Mouse (Mus musculus) spleen, adult 2 months (tissue): Measurements from ENCODE around the gene Rptn.

Experiments
- CTCF ChIP-seq: fragments of 200-500 bp; IDR thresholded peaks from 2 replicates; pipeline ENCODE4 v1.5.1; 2011; ENCODE audit warnings: mild to moderate bottlenecking, inconsistent platforms; ENCODE audit not compliant: insufficient read depth, insufficient read length, insufficient replicate concordance; ENCODE audit errors: extremely low read depth
- POLR2A ChIP-seq: fragments of 200-500 bp; IDR thresholded peaks from 2 replicates; pipeline ENCODE4 v1.6.1; 2011; ENCODE audit warnings: low read depth, low read length, inconsistent platforms

DNA sequence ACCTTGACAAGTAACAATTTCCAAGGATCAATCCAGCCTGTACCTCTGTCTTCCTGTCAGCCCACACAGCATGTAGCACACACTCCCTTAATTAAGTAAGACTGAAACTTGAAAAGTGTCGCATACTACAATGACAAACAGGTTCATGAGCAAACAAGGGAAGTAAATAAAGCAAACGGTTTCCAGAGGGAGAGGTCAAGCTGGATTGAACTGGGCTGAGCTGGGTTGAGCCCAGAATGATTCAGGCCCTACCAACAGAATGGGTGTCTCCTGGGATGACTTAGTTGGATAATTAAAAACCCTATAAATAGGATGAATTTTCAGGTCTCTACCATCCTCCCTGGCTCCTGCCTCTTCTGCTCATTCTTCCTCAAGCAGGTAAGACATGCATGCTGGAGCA is at the start of gene Rptn:
- no peak for TF ChIP-seq POLR2A
- TF ChIP-seq CTCF, result no peak
